Mouse (Mus musculus): Measurements from ENCODE around the gene Vamp2.
"Not testable (repeated sequence)": the region's sequence is repeated elsewhere in the genome, so short reads cannot be mapped to it uniquely, and the experiment has no call there.

The Vamp2 gene

DNA sequence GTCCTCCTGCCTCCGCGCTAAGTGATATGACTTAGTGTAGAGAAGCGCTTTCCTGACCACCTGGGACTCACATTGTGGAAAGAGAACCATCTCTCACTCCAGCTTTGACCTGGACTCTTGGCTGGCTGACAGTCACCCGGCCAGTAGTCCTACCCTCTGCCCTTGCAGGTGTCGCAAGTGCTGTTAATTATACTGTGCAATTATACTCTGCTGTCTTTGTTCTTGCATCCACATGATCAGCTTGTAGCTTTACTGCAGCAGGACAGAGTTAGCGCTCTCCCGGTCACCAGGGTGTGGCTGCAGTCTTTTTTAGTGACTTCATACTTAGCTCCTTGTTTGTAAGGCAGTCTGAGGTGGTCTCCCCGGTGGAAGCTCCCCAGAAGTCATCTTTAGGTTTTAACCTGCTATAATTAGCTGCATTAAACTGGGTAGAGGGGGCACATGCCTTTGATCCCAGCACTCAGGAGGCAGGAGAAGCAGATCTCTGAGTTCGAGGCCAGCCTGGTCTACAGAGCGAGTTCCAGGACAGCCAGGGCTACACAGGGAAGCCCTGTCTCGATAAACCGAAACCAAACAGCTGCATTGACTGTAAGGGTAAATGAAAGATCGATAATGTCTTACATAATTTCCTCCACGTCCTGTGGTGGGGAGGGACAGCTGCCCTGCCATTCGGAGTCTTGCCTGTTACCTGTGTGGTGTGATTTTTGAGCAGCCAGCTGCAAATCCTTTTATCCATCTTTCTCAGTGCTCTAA lies 8.0 kb upstream of the Vamp2 start:
- no peak for DNase-seq (ENCODE audit: extremely low spot score, low spot score)

DNA sequence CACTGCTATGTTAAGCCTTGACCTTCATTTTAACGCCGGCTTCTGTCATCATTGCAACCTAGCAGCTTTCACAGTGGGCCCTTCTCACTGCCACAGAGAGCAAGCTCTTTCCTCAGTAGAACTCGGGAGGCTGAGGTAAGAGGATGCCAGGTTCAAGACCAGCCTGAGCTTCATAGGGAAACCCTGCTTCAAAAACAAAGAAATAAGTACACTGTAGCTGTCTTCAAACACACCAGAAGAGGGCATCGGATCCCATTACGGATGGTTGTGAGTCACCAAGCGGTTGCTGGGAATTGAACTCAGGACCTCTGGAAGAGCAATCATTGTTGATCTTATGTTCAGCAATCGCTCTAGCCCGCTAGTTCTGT lies 7.5 kb upstream of the Vamp2 start:
- no peak for DNase-seq (ENCODE audit: extremely low spot score, low spot score)

DNA sequence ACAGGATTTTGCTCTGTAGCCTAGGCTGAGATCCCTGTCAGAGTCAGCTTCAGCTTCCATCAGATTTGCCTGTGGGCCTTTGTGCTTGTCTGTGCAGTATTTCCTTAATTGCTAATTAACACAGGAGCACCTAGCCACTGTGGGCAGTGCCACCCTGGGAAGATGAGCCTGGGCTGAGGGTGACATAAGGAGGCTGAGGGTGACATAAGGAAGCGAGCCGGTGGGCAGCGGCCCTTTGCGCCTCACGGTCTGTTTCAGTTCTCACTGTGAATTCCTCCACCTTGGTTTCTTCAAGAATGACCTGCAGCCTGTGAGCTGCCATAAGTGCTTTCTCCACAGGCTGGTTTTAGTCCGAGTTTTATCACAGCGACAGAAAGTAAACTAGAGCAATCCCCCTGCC lies 6.7 kb upstream of the Vamp2 start:
- DNase-seq (ENCODE audit: extremely low spot score, low spot score) = no peak

DNA sequence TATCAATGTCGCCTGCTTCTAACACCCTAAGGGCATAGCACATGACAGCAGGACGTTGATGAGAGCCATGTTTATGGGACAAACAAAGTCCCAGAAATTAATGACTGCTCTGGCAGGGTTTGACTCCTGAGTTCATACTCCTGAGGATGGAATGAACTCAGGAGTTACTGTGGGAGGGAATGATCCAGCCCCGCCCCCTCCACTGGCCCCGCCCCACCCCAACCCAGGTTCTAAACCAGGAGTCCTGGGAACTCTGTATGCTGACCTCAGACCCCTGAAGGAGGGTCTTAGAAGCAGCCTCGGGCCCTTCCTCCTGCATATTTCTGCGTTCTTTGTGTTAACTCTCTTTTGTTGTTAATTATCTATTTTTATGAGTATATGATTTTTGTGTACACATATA lies 2.7 kb upstream of the Vamp2 start:
- DNase-seq (ENCODE audit: extremely low spot score, low spot score) = no peak

GRCm38 (mm10) chr11:69086390-69086789 lies 1.9 kb upstream of the Vamp2 start:
- no peak for DNase-seq (ENCODE audit: extremely low spot score, low spot score)

GRCm38 (mm10) chr11:69087082-69087481 lies 1.2 kb upstream of the Vamp2 start:
- no peak for DNase-seq (ENCODE audit: extremely low spot score, low spot score)

- DNase-seq (ENCODE audit: extremely low spot score, low spot score) = no peak
Observed at GRCm38 (mm10) chr11:69087597-69087996, 693 bp upstream of the Vamp2 start.

GRCm38 (mm10) chr11:69088856-69089615 lies 746 bp downstream of the Vamp2 start:
- DNase-seq (ENCODE audit: extremely low spot score, low spot score) = no peak

- no peak for DNase-seq (ENCODE audit: extremely low spot score, low spot score)
Observed at GRCm38 (mm10) chr11:69089616-69090290, 1.5 kb downstream of the Vamp2 start.

GRCm38 (mm10) chr11:69090367-69090766 lies 2.1 kb downstream of the Vamp2 start:
- no peak for DNase-seq (ENCODE audit: extremely low spot score, low spot score)

- DNase-seq (ENCODE audit: extremely low spot score, low spot score) = no peak
Observed at GRCm38 (mm10) chr11:69091566-69092385, 3.5 kb downstream of the Vamp2 start.

DNA sequence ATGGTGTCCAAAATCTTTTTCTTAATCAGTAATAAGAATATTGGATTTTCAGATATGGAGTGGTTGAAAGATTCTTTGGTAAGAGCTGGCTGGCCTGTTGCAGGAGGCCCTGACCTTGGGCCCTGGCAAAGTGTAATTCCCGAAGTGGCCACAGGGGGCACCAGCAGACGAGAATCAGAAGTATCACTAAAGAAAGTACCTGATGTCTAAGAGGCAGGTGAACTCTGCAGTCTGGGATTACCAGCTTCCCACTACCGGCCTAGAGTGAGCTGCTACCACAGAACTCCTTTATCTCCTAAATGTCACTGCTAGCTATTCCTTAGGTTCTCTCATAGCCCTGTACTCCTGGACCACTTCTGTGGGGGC lies 4.1 kb downstream of the Vamp2 start:
- peak; percentile 88 for DNase-seq (ENCODE audit: extremely low spot score, low spot score)

- DNase-seq (ENCODE audit: extremely low spot score, low spot score) = no peak
Observed at GRCm38 (mm10) chr11:69092871-69093270, 4.6 kb downstream of the Vamp2 start.

GRCm38 (mm10) chr11:69093856-69094255 lies 5.6 kb downstream of the Vamp2 start:
- DNase-seq (ENCODE audit: extremely low spot score, low spot score) = not testable (repeated sequence)

DNA sequence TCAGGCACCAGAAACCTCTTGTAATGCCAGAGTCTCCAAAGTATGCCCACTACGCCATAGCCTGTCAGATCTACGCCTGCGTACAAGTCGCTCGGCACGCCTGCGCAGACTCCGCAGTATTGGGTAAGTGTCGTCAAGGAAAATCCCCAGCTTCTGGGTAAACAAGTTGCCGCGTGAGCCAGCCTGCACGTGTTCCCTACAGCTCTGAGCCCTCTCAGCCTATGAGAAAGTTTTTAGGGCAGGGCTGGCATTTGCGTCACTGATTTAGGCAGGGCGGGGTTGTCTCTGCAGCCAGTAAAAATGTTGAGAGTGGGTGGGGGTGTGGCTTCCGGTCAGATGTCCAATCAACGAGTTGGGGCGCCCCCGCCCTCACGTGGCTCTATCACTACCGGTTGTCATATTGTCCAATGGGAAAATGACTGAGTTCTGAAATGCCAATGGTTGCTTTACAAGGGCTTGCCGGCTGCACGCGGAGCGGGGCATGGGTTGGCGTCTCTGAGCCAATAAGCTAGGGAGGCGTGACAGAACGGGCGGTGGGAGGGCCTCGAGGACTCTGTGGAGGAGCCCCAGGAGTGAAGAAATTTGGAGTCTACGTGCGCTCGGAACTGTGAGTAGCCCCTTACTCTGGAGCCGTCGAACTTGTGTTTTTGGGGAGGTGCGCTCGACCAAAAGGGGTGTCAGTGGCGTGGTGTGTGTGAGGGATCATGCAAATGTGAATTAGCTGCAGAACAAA lies 6.6 kb downstream of the Vamp2 start, which contains the start of gene Per1:
Gene Per1 (plus strand): TSS at position 521 of the 733 bp plus-strand sequence.
- peak; percentile 95 for DNase-seq (ENCODE audit: extremely low spot score, low spot score)

- DNase-seq (ENCODE audit: extremely low spot score, low spot score) = no peak
Observed at GRCm38 (mm10) chr11:69095511-69096231, 7.4 kb downstream of the Vamp2 start.

DNA sequence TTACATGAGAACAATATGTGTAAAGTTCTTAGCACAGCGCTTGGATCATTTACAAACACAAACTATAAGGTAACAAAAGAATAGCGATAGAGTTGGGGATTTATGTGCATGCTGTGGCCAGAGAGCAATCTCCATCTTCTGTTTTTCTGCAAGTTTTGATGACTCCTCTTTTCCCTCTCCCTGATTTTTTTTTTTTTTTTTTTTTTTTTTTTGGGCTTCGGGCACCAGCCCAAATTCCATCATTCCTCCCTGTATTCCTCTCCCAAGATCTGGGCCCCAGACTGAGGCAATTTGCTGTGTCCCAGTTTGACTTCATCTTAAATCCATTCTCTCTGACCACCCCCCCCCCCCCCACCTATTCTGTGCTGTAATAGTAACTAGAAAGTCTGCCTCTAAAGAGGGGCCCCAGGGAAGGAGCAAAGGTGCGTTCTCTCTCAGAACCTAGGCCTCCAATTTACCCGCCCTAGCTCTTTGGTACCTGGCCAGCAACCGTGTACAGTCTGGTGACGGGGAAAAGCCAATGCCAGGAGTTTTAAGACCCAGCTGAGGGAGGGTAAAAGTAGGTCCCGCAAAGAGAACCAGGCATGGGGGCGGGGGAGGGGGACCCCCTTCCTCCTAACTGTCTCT lies 8.2 kb downstream of the Vamp2 start:
- DNase-seq (ENCODE audit: extremely low spot score, low spot score) = no peak

DNA sequence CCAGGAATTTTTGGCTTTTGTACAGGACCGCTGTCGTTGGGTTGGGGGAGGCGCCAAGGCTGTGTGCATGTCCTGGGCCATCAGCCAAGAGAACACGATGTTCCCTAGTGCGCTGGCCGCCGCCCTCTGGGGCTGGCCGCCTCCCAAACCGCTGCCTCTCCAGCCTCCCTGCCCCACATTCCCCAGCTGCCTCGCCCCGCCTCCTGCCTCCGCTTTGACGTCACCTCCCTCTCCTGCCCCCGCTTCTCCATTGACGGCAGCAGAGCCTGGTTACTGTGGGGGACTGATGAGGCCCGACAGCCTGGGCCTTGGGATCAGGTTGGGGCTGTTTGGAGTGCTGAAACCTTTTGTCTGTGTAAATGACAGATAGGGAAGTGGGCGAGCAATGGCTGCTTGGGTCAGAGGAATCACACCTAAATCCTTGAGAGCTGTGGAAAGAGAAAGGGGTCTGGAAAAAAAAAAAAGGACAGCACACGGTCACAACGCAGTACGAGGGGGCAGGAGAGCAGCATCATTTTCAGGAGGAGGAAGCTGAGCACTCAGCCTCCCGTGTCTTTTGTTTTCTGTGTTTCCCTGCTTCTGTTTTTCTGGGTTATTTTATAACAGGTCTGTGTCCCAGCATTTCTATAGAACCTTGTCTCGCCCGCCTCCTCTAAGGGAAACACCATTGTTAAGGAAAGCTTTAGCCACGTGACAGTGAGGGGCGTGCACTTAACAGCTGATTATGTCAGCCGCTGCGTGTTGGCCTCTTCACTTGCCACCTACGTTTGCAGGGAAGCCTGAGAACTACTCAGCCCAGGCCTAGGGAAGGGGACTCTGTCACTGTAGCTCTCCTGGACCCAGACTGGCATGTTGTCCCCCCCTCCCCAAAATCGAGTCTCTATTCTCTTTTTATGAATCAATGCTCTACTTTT lies 9.0 kb downstream of the Vamp2 start:
- peak; percentile 77 for DNase-seq (ENCODE audit: extremely low spot score, low spot score)
